Mouse (Mus musculus) gonadal fat pad, adult 2 months (tissue): ENCODE measurements around the gene Ndufa9. TPM values are rescaled to one million over a fixed set of nuclear protein-coding genes. Genes with fewer than 3 reads are reported as not detected.

Experiments
- DNase-seq: peaks from one replicate; pipeline ENCODE4 v3.0.0-alpha.2; 2012; ENCODE audit warnings: low read depth
- polyA plus RNA-seq: library from polyadenylated mRNA; depleted of rRNA; stranded (reverse); fragments of >200 nt; gene quantifications from 2 replicates; pipeline ENCODE4 v1.2.3, GENCODE M21; 2012; rRNA removed

Ndufa9 gene
- 90.3 and 103 TPM in 2 replicates for polyA plus RNA-seq

- peak; percentile 54 for DNase-seq
Observed at GRCm38 (mm10) chr6:126848712-126849704, at the start of gene Ndufa9. Gene Ndufa9, minus strand, starts transcription at chr6:126849136.

DNA sequence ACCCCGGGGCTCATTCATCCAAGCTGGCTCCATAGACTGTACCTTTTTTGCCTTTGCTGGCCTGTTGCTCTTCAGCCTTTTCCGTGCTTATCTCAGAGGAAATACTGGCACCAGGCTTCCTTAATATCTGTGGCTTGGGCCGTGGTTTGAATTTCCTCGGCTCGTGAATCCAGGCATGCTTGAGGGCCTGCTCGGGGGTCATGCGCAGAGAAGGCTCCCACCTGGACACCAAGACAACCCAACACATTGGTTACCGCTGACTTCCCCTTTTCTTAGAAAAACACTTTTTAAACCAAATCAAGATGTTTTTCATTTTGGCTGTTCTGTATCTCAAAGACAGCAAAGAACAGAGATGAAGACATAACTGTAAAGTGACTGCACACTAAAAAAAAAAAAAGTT, 28.2 kb upstream of the Ndufa9 start:
- no peak for DNase-seq

DNA sequence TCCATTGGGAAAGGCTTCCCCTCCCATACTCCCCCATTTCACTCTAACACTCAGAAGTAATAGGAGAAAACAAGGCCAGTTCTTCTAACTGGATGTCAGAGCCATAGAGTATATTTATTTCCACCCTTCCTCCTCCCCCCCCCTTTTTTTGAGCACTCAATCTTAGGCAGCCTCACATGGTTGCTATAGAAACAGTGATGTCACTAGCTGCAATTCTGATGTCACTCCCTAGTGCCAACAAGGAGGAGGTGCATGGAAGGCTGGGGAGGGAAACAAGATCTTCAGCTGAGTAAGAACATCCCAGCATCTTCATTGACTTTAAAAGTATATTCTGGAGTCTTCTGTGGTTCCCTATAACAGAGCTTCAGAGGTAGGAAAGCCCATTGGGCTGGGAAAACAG, 3.9 kb upstream of the Ndufa9 start, which contains the start of gene Akap3:
Gene Akap3 (plus strand): TSS at position 218 of the 400 bp plus-strand sequence.
- no peak for DNase-seq

DNA sequence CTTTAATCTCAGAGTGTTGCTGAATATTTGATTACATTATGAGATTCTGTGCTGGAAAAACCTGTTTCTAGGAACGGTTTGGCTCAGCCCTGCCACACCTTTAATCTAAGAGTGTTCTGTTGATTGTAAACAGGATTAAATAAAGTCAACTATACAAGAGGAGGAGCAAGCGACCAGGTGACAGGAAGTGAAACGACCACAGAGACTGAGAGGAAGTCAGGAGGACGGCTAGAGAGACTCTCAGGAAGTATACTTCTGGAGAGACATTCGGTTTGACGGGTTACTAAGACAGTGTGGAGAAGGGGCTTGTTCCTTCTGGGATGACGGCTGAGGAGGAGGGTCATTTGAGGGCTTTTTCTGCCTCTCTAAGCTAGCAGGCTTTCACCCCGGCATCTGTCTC, 12.3 kb downstream of the Ndufa9 start:
- DNase-seq: no peak

- no peak for DNase-seq
Observed at GRCm38 (mm10) chr6:126823087-126823486, 25.8 kb downstream of the Ndufa9 start.

GRCm38 (mm10) chr6:126816338-126816737, 32.6 kb downstream of the Ndufa9 start:
- no peak for DNase-seq

DNA sequence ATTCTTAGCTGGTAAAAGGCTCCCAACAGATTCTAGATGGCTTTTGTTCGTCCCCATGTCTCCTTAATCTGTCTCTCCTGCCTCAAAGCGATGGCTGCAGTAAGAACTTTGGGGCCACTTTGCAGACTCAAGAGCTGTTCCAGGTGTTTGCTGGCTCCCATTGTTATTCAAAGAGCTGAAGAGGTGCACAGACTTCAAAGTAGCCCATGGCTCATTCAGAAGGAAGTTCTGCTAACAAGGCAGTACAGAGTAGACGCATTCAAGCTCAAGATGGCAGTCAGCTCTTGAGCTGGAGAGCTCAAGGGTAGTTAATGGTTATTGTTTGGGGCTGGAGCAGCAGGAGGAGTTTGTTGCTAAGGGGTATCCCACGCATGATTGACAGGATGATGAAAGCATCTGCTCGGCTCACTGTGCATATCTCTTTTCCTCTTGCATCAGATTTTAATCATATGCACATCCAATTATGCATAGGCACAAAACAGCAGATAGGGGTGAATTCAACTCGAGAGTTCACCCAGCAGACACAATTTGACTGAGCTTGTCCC, 33.7 kb downstream of the Ndufa9 start:
- no peak for DNase-seq

DNA sequence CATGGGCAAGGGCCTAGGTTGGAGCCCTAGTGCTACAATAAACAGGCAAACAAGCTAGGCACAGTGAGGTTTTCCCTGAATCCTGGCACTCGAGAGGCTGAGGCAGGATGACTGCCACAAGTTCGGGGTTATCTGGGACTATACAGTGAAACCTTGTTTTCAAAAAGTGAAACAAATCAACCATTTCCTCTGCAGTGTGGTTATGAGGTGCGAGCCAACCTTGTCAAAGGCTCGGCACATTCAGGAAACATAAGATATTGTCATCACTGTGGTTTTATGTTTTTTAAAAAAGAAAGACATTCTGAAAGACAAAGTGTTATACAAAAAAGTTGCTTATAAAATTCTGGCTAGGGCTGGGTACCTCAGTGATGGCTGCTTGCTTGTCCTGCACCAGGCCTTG, 37.5 kb downstream of the Ndufa9 start:
- DNase-seq: no peak

DNA sequence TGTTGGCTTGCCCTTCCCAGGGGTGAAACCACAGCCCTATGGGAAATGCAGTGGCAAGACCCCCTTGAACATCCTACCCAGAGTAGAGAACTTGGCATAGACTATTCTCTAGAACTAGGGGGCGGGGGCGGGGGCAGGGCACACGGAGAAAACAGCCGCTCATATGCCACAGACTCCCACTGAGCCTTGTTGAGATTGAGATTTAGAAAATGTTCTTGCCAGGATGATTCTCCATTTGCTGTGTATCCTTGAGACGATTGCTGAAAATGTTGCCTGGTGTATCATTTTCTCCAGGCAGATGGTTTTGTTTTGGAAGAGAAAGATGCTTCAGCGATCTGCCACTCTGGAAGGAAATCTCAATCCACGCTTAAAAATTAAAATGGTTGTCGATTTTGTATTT, 40.4 kb downstream of the Ndufa9 start:
- no peak for DNase-seq

DNA sequence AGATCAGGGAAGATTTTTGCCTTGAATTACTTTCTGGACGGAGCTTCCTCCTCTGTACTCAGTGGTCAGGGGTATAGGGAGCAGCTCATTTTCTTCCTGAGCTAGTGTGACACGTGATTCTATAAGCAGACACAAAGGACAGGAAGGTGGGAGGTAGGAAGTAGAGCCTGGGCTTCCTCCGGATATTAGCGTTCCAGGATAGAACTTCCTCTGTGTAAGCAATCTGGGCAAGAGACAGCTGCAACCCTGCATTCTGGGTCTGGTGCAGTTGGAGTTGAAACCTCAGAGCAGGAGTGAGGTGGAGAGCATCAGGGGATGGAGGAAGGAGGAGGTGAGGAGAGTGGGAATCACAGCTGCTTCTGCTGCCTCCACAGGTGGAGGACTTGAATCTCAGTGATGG, 40.8 kb downstream of the Ndufa9 start:
- no peak for DNase-seq

GRCm38 (mm10) chr6:126806783-126807182, 42.2 kb downstream of the Ndufa9 start:
- no peak for DNase-seq

DNA sequence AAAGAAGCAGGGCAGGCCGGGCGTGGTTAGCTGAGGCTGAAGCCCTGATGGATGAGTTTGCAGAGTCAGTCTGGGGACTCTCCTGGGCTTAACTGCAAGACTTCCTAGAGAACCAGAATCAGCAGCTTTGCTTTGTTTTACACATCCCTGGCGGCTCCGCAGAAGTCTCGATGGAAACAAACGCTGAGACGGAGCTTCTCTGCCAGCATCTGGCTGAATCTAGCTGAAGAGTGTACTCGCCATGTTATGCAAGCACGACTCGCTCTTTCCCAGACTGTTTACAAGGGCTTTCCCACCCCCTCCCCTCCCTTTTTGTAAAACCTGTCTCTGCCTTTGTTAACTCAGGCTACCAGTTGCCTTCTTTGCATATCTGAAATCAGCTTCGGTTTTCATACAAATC, 46.0 kb downstream of the Ndufa9 start:
- DNase-seq: no peak

DNA sequence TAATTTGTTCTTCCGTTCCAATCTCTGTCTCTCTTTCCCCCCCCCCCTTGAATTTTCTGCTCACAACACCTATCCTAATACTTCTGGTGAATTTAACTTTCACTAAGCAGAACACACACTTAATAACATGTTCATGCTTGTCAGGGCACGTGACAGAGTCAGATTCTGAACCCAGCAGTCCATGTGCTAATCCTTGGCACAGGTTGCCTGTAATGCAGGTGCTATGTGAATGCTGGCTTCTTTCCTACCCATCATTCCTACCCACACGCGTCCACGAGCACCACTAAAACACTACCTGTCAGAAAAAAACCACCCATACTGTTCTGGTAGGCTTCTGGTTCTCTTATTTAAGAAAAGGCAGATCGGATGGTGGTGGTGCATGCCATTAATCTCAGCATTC, 54.2 kb downstream of the Ndufa9 start:
- DNase-seq: no peak

DNA sequence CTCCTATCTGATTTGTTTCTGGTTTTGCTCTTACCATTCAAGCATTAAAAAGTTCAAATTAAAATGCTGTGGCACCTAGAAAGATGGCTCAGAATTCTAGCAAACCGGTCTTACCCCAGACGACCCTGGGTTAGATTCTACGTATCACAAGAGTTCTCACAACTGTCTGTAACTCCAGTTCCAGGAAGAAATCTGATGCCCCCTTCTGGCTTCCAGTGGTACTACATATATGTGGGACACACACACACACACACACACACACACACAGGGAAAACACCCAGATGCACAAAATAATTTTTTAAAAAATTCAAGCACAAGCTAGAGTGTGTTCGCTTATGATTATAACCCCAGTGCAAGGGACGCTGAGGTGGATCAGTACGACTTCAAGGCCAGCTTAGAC, 55.2 kb downstream of the Ndufa9 start:
- no peak for DNase-seq

DNA sequence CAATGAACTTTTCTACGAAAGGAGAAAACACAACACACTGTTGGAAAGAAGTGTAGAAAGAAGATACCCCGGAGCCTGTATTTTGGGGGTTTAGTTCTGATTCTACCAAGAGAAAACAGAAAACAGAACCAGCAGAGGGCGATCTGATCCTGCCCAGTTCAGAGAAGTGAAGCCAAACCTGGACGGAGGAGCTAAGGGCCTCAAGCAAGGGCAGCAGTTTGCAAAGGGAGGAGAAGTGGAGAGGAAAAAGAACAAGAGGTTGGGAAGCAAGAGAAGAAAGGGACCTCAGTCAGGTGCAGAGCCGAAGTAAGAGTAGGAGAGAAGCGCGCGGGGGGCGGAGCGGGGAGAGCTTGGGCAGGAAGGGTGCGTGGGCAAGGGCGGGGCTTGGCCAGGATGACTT, 57.0 kb downstream of the Ndufa9 start:
- no peak for DNase-seq

GRCm38 (mm10) chr6:126791488-126791887, 57.4 kb downstream of the Ndufa9 start:
- no peak for DNase-seq

DNA sequence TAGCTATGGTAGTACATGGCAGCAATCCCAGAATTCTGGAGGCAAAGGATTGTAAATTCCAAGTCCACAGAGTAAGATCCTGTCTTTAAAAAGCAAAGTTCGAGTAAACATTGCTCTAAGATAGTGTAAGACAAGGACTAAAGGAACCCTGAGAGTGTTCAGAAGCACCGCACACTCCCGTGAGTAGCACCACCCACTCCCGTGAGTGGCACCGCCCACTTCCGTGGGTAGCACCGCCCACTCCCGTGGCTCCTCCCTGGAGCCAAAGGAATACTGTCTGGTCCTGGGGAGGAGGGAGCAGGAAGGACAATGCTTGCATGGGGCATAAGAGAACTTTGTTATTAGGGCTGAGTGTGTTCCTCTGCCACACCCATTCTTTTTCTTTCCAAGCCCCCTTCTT, 60.1 kb downstream of the Ndufa9 start:
- DNase-seq: no peak

GRCm38 (mm10) chr6:126784206-126784605, 64.7 kb downstream of the Ndufa9 start:
- DNase-seq: no peak

DNA sequence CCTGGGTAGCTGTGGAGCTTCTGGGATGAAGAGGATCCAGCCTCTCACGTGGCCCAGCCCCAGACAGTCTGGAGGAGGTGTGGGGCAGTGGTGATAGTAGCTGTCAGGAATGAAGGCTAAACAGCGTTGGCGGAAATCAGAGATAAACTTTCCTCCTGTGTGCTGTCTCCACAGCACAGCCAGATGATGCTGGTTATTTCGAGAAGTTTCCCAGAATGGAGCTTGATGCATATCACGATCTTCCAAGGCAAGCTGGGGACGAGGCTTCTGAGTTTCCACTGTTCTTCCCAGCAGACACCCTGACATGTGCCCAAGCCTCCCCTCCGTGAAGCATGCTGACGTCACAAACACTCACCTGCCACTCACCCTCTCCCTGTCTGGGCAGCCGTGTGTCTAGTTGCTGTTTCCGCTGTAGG, 65.3 kb downstream of the Ndufa9 start:
- DNase-seq: no peak

DNA sequence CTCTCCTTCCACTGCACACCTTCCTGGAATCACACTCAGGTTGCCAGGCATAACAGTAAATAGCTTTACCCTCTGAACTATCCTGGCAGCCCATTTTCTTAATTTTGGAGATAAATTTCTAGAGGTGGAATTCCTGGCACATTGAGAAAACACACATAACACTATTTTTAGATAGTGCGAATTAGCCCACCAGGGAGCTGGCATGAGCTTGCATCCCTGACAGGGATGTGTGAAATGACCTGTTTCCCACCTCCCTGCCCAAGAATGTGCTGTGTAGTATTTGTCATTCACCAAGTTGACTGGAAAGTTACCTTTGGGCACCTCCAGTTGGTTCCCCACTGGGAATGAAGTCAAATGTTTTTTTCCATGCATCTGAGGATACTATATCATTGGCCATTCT, 65.9 kb downstream of the Ndufa9 start:
- DNase-seq: no peak

DNA sequence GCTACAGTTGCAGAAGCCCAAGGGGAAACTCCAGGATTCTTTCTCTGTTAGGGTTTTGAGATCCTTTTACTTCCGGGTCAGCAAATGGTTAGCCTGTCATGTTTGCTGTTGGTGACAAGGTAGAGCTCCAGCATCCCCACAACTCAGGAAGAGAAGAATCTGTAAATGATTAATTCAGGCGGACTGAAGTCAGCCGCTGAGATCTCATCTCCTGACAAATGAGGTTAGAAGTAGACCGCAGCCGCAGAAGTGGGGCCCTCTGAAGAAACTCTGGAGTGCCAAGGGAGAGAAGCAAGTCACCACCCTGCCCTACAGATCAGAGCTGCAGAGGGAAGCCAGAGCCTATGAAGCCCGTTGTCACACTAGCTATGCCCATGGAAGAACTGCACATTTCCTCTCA, 71.0 kb downstream of the Ndufa9 start:
- DNase-seq: no peak

DNA sequence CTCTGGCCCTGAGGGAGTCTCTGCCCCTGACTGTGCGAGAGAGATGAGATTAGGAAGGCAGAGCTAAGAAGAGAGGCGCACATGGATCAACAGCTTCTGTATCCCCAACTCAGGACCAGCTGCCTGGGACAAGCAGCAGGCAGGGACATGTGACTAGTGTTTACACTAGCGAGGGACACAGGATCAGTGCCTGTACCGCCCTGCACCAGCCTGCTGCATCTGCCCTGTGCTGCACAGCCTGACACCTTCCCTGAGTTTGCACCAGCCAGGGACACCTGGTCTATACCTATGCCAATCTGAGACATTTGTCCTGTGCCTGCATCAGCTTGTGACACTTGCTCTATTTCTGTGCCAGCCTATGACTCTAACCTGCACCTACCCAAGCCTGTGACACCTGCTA, 75.1 kb downstream of the Ndufa9 start:
- no peak for DNase-seq

DNA sequence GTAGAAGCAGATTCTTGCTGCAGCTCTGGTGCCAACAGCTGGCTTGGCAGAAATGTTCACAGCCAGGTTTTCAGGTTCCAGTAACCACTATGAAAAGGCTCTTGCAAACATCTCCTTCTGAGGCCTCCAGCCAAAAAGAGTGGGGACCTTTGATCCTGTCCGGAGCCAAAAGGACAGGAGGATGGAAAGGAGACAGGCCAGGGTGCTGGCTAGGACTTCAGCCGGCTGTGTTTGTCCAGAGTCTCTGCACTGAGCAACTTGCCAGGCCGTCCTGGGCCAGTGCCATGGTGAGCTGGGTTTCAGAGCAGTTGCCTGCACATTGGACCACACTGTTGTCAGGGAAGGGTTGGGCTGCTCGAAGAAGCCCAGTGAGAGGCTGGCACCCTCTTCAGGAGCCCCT, 76.6 kb downstream of the Ndufa9 start:
- DNase-seq: no peak
